Mouse (Mus musculus) forebrain, embryonic 14.5 days (tissue): ENCODE measurements at regions not wholly inside any gene's neighbourhood (a gene's known extent, or its start where the extent isn't known, plus 50 kb on each side); places are given as distances from the start of the nearest gene placed in this dataset.

ENCODE experiments used
- ATAC-seq: fragments of 200-750 bp; cut with Nextera tagmentation; 2 replicates; pipeline ENCODE4 v1.8.0; 2017; ENCODE audit warnings: mild to moderate bottlenecking, moderate library complexity
- DNase-seq: peaks from one replicate; pipeline ENCODE4 v3.0.0-alpha.2; 2015; ENCODE audit warnings: low spot score
- H3K27ac ChIP-seq: fragments of 300-500 bp; sonication (generic); 2 replicates; pipeline ENCODE4 v1.5.1; 2014; ENCODE audit warnings: low read depth, mild to moderate bottlenecking, control low read depth, low read length, moderate library complexity
- H3K27me3 ChIP-seq: fragments of 300-500 bp; sonication (generic); replicated peaks from 2 replicates; pipeline ENCODE4 v1.6.1; 2014; ENCODE audit warnings: low read length, control low read depth, mixed read lengths; ENCODE audit not compliant: control insufficient read depth, insufficient read depth
- H3K36me3 ChIP-seq: fragments of 300-500 bp; sonication (generic); 2 replicates; pipeline ENCODE4 v1.6.1; 2014; ENCODE audit warnings: low read length, control low read depth; ENCODE audit not compliant: control insufficient read depth, insufficient read depth
- H3K4me1 ChIP-seq: fragments of 300-500 bp; sonication (generic); 2 replicates; pipeline ENCODE4 v1.6.1; 2014; ENCODE audit warnings: antibody characterized with exemption, low read length, control low read depth; ENCODE audit not compliant: control insufficient read depth, insufficient read depth
- H3K4me2 ChIP-seq: fragments of 300-500 bp; sonication (generic); 2 replicates; pipeline ENCODE4 v1.6.1; 2014; ENCODE audit warnings: mild to moderate bottlenecking, control low read depth, low read length
- H3K4me3 ChIP-seq: fragments of 300-500 bp; sonication (generic); 2 replicates; pipeline ENCODE4 v1.5.1; 2014; ENCODE audit warnings: low read depth, low read length, control low read depth
- H3K9ac ChIP-seq: fragments of 300-500 bp; sonication (generic); 2 replicates; pipeline ENCODE4 v1.6.1; 2014; ENCODE audit warnings: mild to moderate bottlenecking, low read length, control low read depth, moderate library complexity
- H3K9me3 ChIP-seq: fragments of 300-500 bp; sonication (generic); replicated peaks from 2 replicates; pipeline ENCODE4 v1.6.1; 2016; ENCODE audit warnings: low read length, control low read depth, mixed read lengths; ENCODE audit not compliant: control insufficient read depth
- whole genome bisulfite sequencing: fragments of 180-500 bp; shearing (Covaris S2); extraction: QIAGEN DNeasy Blood & Tissue Kit; methylation state at CpG from one replicate; pipeline ENCODE4 v1.1.7; 2014; 5-methylcytosine and 5-hydroxymethylcytosine counted together

- no peaks in the 10 kb centered on the region for H3K36me3 ChIP-seq
- H3K9ac ChIP-seq: no peak overlapping the region
- no peaks in the 10 kb centered on the region for H3K9me3 ChIP-seq
- H3K4me3 ChIP-seq: no peak overlapping the region
- H3K27me3 ChIP-seq: no peaks in the 10 kb centered on the region
- H3K27ac ChIP-seq: no peak overlapping the region
- no peak for DNase-seq
- H3K4me1 ChIP-seq: no peaks in the 10 kb centered on the region
- no peak overlapping the region for H3K4me2 ChIP-seq
- ATAC-seq: no peak
These were observed 101.5 kb upstream of the Cypt1 start for GRCm38 (mm10) chrX:16421159-16421558.

- Histone ChIP-seq H3K27ac (no peak overlapping the region), H3K4me2 (no peak overlapping the region), H3K9me3 (no peaks in the 10 kb centered on the region), H3K36me3 (no peaks in the 10 kb centered on the region), H3K9ac (no peak overlapping the region), H3K4me1 (no peaks in the 10 kb centered on the region), H3K4me3 (no peak overlapping the region), H3K27me3 (no peaks in the 10 kb centered on the region)
- no peak for DNase-seq
- no peak for ATAC-seq
These were observed 101.0 kb upstream of the Cypt1 start for GRCm38 (mm10) chrX:16421663-16422062.

GRCm38 (mm10) chrX:16438088-16438487 is 84.6 kb upstream of the Cypt1 start:
- no peak overlapping the region for H3K27ac ChIP-seq
- H3K27me3 ChIP-seq: no peaks in the 10 kb centered on the region
- no peak overlapping the region for H3K4me2 ChIP-seq
- no peak overlapping the region for H3K9ac ChIP-seq
- H3K4me1 ChIP-seq: no peaks in the 10 kb centered on the region
- no peak overlapping the region for H3K4me3 ChIP-seq
- H3K9me3 ChIP-seq: no peaks in the 10 kb centered on the region
- ATAC-seq (no peak), DNase-seq (peak; percentile 27)
- WGBS: 97% methylated on average over 1 of the region's 1 CpGs
- H3K36me3 ChIP-seq: no peaks in the 10 kb centered on the region

- no peaks in the 10 kb centered on the region for H3K4me1 ChIP-seq
- H3K9ac ChIP-seq: no peak overlapping the region
- no peak overlapping the region for H3K4me2 ChIP-seq
These were observed 72.1 kb upstream of the Cypt1 start for GRCm38 (mm10) chrX:16450496-16451078.

More at GRCm38 (mm10) chrX:16450496-16451078, 72.1 kb upstream of the Cypt1 start:
- no peaks in the 10 kb centered on the region for H3K9me3 ChIP-seq
- ATAC-seq (peak; percentile 76), DNase-seq (peak; percentile 68)
- H3K27ac ChIP-seq: no peak overlapping the region
- no peaks in the 10 kb centered on the region for H3K36me3 ChIP-seq
- H3K27me3 ChIP-seq: no peaks in the 10 kb centered on the region
- 9% methylated on average over 2 of the region's 2 CpGs for WGBS
- H3K4me3 ChIP-seq: no peak overlapping the region
